Mouse (Mus musculus) intestine, embryonic 15.5 days (tissue): ENCODE data around the gene Ddx24. TPM values are rescaled to one million over a fixed set of nuclear protein-coding genes. Genes with fewer than 3 reads are reported as not detected.

Experiments
- ATAC-seq: fragments of 200-750 bp; cut with Nextera tagmentation; 2 replicates; pipeline ENCODE4 v1.8.0; 2017; ENCODE audit warnings: moderate TSS enrichment, moderate library complexity
- H3K27ac ChIP-seq: fragments of 300-500 bp; sonication (generic); 2 replicates; pipeline ENCODE4 v1.5.1; 2015; ENCODE audit warnings: mild to moderate bottlenecking, inconsistent platforms
- H3K27me3 ChIP-seq: fragments of 300-500 bp; sonication (generic); replicated peaks from 2 replicates; pipeline ENCODE4 v1.6.1; 2015; ENCODE audit warnings: inconsistent platforms
- H3K36me3 ChIP-seq: fragments of 300-500 bp; sonication (generic); 2 replicates; pipeline ENCODE4 v1.6.1; 2015; ENCODE audit warnings: inconsistent platforms
- H3K4me1 ChIP-seq: fragments of 300-500 bp; sonication (generic); replicated peaks from 2 replicates; pipeline ENCODE4 v1.6.1; 2015; ENCODE audit warnings: inconsistent platforms
- H3K4me2 ChIP-seq: fragments of 300-500 bp; sonication (generic); replicated peaks from 2 replicates; pipeline ENCODE4 v1.6.1; 2015; ENCODE audit warnings: mild to moderate bottlenecking, inconsistent platforms
- H3K4me3 ChIP-seq: fragments of 300-500 bp; sonication (generic); replicated peaks from 2 replicates; pipeline ENCODE4 v1.5.1; 2015; ENCODE audit warnings: inconsistent platforms
- H3K9ac ChIP-seq: fragments of 300-500 bp; sonication (generic); 2 replicates; pipeline ENCODE4 v1.6.1; 2015; ENCODE audit warnings: inconsistent platforms
- H3K9me3 ChIP-seq: fragments of 300-500 bp; sonication (generic); 2 replicates; pipeline ENCODE4 v1.6.1; 2016; ENCODE audit warnings: inconsistent platforms
- WGBS: fragments of 180-500 bp; shearing (Covaris S2); methylation state at CpG from one replicate; pipeline ENCODE4 v1.1.7; 2015; 5-methylcytosine and 5-hydroxymethylcytosine counted together
- polyA plus RNA-seq: library from polyadenylated mRNA; unstranded; fragments of >200 nt; fragmentation: Nextera tagmentation; extraction: Ambion mirVana; gene quantifications from 2 replicates; pipeline ENCODE4 v1.2.1, GENCODE M21; 2015

Gene Ddx24
- polyA plus RNA-seq, 1 experiment from 2014 or later = 99.4 TPM

- Histone ChIP-seq H3K4me2 (no peak overlapping the region), H3K27ac (no peak overlapping the region), H3K9ac (no peak overlapping the region), H3K9me3 (no peaks in the 10 kb centered on the region), H3K4me1 (no peaks in the 10 kb centered on the region), H3K36me3 (no peaks in the 10 kb centered on the region), H3K4me3 (no peak overlapping the region), H3K27me3 (no peaks in the 10 kb centered on the region)
- ATAC-seq = no peak
- 84% methylated on average over 17 of the region's 17 CpGs for whole genome bisulfite sequencing
These were observed 63.9 kb downstream of the Ddx24 start for GRCm38 (mm10) chr12:103361539-103362307.

- Histone ChIP-seq H3K4me3 (no peak overlapping the region), H3K4me2 (no peak overlapping the region)
- 73% methylated on average over 8 of the region's 8 CpGs for WGBS
These were observed 64.8 kb downstream of the Ddx24 start for GRCm38 (mm10) chr12:103360812-103361211.

GRCm38 (mm10) chr12:103358951-103359801 lies 66.5 kb downstream of the Ddx24 start:
- H3K27ac ChIP-seq = no peak overlapping the region
- H3K27me3 ChIP-seq = no peaks in the 10 kb centered on the region
- WGBS = 46% methylated on average over 4 of the region's 4 CpGs
- H3K4me3 ChIP-seq = no peak overlapping the region
- ATAC-seq = no peak
- no peak overlapping the region for H3K9ac ChIP-seq
- H3K4me2 ChIP-seq = no peak overlapping the region
- no peaks in the 10 kb centered on the region for H3K9me3 ChIP-seq
- no peaks in the 10 kb centered on the region for H3K36me3 ChIP-seq
- no peaks in the 10 kb centered on the region for H3K4me1 ChIP-seq

More at GRCm38 (mm10) chr12:103360812-103361211, 64.8 kb downstream of the Ddx24 start:
- no peak for ATAC-seq
- Histone ChIP-seq H3K27ac (no peak overlapping the region), H3K4me1 (no peaks in the 10 kb centered on the region), H3K9ac (no peak overlapping the region), H3K27me3 (no peaks in the 10 kb centered on the region), H3K36me3 (no peaks in the 10 kb centered on the region), H3K9me3 (no peaks in the 10 kb centered on the region)

GRCm38 (mm10) chr12:103358216-103358615 lies 67.4 kb downstream of the Ddx24 start:
- Histone ChIP-seq H3K4me2 (no peak overlapping the region), H3K4me3 (no peak overlapping the region), H3K27ac (no peak overlapping the region), H3K4me1 (no peaks in the 10 kb centered on the region), H3K27me3 (no peaks in the 10 kb centered on the region), H3K9ac (no peak overlapping the region), H3K36me3 (no peaks in the 10 kb centered on the region), H3K9me3 (no peaks in the 10 kb centered on the region)
- no peak for ATAC-seq
- 81% methylated on average over 8 of the region's 8 CpGs for WGBS

Other genes starting within 250 kb of the Ddx24 start
- 1.1 and 1.4 TPM in 2 replicates for gene Prima1, start 183.7 kb downstream of the Ddx24 start, polyA plus RNA-seq
- 0.13 TPM in 1 of 2 replicates, not detected in the other for gene Fam181a, start 114.9 kb downstream of the Ddx24 start, polyA plus RNA-seq
- gene Asb2, start 69.8 kb downstream of the Ddx24 start, polyA plus RNA-seq = 16.5 and 17.9 TPM in 2 replicates
- gene Otub2, start 37.1 kb downstream of the Ddx24 start, polyA plus RNA-seq = 5.6 and 6.6 TPM in 2 replicates
- 0.16 and 0.48 TPM in 2 replicates for gene 9330161L09Rik, start 18.0 kb downstream of the Ddx24 start, polyA plus RNA-seq
- gene Ifi27, start 8.4 kb upstream of the Ddx24 start, polyA plus RNA-seq = 45.6 and 48.8 TPM in 2 replicates
- gene Ifi27l2a, start 17.9 kb upstream of the Ddx24 start, polyA plus RNA-seq = 19.2 and 20.8 TPM in 2 replicates
- 25.4 and 30.5 TPM in 2 replicates for gene Ifi27l2b, start 31.4 kb upstream of the Ddx24 start, polyA plus RNA-seq
- 1.2 and 1.3 TPM in 2 replicates for gene Ppp4r4, start 106.5 kb upstream of the Ddx24 start, polyA plus RNA-seq
- 1.8 and 2.3 TPM in 2 replicates for gene Serpina10, start 205.6 kb upstream of the Ddx24 start, polyA plus RNA-seq
- 96.8 and 146 TPM in 2 replicates for gene Serpina6, start 231.4 kb upstream of the Ddx24 start, polyA plus RNA-seq